Mouse (Mus musculus) kidney, postnatal 14 days (tissue): ENCODE results near the gene Kat6b.

Source experiments
- DNase-seq: peaks from one replicate; pipeline ENCODE4 v3.0.0; 2022; ENCODE audit warnings: mixed read lengths

The Kat6b gene

GRCm38 (mm10) chr14:21673100-21673499 is 191.9 kb downstream of the Kat6b start:
- no peak for DNase-seq

DNA sequence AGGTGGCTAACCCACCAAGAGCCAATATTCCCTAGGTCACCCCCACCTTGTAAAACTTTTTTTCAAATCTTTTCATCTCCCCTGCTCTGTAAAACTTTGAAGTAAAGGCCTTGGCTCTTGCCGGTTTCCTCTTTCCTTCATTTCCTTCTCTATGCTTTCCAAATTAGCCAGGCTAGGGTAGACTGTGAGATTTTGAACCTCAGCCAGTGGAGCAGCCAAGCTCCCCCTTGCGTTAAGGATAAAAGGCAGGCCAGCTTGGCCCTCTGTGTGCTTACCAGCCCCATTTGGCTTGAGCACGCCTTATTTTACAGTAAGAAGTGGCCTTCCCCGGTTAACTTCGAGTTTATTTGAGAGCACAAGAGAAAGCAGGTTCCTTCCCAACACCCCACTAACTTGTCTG is 193.2 kb downstream of the Kat6b start:
- DNase-seq, result no peak

- DNase-seq, result no peak
These were observed 195.0 kb downstream of the Kat6b start for GRCm38 (mm10) chr14:21676223-21676622.

DNA sequence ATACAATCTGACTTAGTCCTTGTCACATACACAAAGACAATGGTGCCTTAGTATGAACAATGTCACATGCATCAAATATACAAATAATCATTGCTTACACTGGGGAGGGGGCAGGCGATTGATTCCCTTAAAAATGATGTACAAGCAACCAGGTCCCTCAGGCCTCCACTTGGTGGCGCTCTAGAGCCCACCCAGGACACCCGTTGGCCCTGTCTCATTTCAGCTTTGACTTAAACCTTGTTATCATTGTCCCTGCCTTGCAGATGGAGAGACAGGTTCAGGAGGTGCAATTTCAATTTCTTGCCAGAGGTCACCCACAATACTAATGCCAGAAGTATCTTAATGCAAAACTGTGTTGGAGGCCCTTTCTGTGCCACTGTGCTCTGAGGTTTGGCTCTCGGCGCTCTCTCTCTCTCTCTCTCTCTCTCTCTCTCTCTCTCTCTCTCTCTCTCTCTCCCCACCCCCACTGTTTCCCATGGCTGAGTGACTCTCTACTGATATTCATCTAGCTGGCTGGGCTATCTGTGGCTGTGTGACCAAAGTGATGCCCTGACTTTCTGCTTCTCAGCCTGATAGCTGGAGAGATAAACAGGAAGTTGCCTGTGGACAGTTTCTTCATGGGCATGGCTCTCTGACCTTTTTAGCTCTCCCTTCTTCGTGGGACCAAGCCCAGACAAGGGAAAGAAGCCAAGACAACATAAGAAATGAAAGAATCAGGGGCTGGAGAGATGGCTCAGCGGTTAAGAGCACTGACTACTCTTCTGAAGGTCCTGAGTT is 197.5 kb downstream of the Kat6b start:
- peak; percentile 60 for DNase-seq

GRCm38 (mm10) chr14:21679631-21680201 is 198.5 kb downstream of the Kat6b start:
- peak; percentile 36 for DNase-seq

DNA sequence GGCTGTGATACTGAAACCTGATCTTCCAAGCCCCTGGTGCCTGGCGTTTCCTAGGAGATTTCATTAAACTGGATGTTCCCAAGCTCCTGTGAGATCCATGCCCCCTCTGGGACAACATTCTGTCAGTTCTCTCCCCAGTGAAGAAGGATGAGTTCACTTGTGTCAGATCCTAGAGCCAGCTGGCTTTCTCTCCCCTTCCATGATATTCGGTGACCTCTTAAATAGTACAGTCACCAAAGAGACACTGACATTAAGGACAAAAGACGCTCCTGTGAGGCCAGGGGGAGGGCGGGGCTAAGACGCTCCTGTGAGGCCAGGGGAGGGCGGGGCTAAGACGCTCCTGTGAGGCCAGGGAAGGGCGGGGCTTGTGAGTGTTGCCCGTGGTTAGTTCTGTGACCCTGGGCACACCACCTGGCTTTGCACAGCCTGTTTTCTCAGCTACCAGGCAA is 201.5 kb downstream of the Kat6b start:
- peak; percentile 78 for DNase-seq

DNA sequence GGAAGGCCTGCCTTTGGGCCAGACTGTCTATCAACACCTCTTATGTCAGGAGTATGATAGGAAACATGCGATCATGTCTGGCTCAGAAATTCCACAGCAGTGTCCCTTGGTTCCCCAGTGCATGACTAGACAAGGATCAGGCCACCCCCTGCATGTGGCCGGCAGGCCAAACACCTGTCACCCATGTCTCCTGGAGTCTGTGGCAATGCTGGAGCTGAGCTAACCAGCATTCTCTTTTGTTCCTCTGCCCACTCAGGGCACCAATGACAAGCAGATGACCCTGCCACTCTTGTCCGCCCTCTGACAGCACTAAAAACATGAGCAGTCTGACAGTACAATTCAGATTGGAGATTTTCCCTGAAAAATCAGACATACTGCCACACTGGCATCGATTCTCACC is 202.6 kb downstream of the Kat6b start:
- DNase-seq, result no peak

DNA sequence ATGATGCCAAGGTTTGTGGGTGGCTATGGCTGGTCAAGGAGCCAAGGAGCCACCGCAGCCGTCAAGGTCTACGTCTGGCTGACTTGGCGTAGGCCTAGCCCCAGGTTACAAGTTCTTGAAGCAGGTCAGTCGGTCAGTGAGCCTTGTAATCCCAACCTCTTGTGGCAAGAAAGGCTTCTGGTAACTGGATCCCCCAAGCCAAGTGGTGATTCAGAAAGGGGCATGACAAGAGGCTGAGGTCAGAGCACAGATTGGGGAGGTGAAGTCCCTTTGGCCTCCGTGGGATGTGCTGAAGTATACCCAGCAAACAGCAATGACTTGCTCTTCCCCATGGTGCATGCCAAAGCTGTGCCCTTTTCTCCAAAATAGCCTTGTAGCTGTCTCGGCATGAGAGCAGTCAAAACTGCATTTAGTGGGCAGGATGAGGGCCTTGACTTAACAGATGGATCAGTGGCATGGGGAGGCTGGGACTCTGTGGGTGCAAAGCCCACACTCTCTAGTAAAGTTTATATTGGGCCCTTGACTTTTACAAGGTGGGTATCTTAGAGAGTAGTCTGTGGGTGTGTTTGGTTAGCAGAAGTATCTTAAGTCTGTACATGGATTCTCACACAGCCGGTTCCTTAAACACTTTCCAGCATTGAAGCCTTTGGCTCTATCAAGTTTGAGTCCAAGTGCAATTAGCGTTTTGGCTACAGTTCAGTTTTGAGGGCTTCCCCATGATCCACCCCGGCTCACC is 204.3 kb downstream of the Kat6b start:
- no peak for DNase-seq

DNA sequence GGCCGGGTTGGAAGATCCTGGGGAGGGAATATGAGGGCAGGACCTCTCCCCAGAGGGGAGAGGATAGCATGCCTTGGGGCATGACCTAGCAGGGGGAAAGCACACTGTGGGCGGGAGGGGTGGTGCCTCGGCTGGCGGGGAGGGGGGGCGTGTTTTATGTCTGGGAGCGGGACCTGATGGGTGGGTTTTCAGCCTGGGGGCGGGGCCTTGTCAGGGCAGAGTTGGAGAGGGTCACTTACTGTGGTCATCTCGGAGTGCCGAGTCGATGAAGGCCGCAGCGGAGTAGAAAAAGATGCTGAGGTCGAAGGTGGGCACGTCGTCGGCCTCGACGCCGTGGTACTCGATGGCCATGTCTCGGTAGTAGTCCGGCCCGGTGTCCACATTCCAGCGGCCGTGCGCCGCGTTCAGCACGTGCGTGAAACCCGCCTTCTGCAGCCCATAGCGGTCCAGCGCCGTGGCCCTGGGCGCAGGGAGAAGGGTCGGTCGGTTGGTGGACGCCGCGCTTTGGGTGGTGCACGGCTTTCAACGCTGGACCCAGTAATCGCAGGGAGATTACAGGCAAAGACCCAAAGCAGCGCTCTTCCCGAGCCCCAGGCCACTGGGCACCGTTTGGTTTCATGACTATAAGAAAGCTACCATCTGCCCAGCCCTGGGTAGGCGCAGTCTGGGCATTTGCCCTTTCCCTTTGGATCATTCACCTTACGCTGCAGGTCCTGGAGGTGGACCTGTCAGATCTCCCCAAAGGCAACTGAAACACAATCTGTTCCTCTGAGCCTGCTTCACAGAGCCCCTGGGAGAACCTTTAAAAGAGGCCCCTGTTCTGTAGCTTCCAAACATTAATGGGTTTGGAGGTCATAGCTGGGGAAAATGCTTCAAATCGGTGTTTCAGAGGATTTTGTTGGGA is 205.4 kb downstream of the Kat6b start:
- no peak for DNase-seq

DNA sequence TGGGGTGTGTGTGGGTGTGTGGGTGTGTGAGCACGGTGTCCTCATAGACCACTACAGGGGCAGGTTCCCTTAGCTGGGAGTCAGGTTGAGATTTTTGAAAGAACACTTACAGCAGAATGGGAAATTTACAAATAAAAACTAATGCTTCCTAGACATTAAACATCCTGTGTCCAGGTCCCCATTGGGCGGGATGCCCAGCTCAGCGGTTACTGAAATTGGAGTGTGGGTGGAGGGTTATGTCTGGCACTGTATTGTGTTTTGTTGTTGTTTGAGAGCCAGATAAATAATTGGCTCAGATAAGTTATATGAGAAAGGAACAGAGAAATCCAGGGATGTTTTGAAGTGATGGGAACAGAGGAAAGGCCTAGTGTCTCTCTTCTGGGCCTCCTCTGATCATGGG is 209.8 kb downstream of the Kat6b start:
- DNase-seq, result no peak

DNA sequence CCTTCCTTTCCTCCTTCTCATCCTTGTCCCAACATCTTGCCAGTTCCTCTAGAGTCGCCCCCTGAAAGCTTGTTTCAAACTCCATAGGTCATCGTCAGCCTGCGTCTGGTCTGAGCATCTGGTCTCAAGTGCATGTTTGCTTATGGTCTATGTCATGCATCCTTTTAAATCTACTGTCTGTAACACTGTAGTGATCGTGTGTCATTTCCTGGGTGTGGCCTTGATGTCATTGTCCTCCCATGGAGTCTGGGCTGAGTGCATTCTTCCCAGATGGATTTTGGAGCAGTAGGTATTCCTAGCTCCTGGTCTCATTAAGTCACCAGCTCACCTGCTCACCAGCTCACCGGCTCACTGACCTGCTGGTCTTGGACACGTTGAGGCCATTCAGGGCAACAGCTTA is 213.8 kb downstream of the Kat6b start:
- DNase-seq, result no peak

DNA sequence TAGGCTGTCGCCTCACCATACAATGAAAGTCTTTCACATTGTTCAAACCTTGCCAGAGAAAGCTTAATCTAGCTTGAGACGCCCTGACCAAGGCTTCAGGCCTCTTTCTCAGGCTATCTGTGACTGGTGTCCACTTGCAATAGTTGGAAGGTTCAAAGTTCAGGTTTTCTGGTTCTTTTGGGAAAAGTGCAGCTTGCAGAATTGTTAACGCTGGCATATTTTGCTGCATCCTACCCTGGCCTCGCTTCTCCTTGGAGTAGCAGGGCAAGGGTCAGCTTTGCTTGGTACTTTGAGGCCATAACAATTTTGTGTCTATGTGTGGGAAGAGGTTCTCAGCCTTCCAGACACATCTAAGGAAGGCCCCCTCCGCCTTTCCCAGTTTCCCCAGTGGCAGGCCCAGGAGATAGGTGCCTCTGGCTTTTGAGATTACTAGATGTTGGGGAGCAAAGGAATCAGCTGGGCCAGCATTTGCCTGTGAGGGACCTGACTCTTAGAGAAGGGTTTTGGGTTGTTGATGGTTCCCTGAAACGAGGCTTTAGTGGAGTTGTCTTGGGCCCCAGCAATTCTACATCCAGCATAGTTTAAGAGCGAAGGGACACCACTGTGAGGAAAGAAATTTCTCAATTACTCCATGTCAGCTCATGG is 215.1 kb downstream of the Kat6b start:
- peak; percentile 50 for DNase-seq

GRCm38 (mm10) chr14:21702691-21703090 is 221.5 kb downstream of the Kat6b start:
- DNase-seq, result no peak

DNA sequence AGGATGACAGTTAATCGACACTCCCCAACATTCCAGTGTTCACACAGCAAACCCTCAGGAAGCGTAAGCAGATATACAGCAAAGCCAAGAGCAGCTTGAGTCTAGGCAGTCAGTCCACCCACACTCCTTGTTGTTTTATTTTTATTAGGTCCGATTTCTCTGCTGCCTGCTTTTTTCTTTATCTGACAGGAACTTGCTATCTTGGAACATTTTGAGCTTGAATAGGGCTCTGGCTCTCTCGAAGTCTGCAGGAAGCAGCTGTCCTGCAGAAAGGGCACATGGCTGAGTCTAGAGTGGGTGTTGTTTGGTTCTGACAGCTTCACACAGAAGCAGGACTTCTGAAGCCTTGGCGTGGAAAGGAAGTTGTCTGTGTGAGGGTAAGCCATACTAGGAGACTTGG is 222.0 kb downstream of the Kat6b start:
- peak; percentile 49 for DNase-seq

GRCm38 (mm10) chr14:21705462-21705861 is 224.2 kb downstream of the Kat6b start:
- no peak for DNase-seq

GRCm38 (mm10) chr14:21706759-21707571 is 225.7 kb downstream of the Kat6b start:
- DNase-seq, result no peak

DNA sequence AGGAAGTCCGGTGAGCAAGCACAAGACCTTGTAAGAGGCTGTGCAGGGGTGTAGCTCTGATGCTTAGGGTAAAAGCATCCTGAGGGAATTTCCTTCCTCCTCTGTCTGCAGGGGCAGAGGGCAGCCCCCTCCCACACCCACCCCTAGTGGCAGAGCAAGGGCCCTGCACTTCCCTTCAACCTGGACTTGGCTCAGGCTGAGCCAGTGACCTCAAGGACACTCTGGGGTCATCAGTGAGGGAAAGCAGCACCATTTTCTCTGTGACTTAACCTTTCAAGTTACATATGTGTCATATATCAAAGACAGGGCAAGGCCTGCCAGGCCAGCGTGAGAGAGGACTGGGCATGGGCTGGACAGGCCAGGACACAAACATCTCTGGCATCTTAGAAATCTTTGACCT is 228.3 kb downstream of the Kat6b start:
- no peak for DNase-seq

DNA sequence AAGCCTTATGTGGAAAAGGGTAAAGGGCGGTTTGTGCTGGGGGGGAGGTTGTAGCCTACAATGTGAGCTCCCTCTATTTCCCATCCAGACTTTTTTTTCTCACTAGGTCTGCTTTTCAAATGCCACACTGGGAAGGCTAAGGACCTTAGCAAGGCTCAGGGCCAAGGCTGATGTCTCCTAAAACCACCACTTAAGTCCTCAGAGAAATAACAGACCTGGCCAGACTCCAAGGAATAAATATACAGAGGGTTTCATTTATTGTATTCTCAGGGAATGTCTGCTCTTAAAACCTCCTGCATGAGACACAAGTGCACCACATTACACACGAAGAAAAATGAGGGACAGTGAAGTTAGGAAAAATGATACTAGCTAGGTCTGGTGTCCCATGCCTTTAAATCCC is 230.0 kb downstream of the Kat6b start:
- DNase-seq, result no peak

DNA sequence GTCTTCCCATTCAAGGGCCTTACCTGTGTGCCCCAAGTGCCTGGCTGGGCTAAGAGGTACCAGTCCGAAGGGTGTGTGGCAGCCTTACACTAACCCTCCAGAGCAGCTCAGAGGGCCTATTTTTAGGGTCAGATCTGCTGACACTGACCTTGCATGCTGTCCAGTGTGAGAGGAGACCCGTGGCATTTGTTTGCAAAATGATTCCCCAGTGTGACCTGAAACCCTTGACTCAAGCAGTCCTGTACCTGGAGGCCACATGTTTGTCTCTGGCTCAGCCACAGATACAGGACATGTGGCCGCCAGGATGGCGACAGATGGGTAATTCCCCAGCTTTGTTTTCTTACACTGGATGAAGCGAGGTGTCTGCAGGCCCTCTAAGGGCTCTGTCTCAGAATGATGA is 233.3 kb downstream of the Kat6b start, which contains the start of gene Dupd1:
Gene Dupd1 (minus strand): TSS at position 91 of the 400 bp plus-strand sequence.
- no peak for DNase-seq

DNA sequence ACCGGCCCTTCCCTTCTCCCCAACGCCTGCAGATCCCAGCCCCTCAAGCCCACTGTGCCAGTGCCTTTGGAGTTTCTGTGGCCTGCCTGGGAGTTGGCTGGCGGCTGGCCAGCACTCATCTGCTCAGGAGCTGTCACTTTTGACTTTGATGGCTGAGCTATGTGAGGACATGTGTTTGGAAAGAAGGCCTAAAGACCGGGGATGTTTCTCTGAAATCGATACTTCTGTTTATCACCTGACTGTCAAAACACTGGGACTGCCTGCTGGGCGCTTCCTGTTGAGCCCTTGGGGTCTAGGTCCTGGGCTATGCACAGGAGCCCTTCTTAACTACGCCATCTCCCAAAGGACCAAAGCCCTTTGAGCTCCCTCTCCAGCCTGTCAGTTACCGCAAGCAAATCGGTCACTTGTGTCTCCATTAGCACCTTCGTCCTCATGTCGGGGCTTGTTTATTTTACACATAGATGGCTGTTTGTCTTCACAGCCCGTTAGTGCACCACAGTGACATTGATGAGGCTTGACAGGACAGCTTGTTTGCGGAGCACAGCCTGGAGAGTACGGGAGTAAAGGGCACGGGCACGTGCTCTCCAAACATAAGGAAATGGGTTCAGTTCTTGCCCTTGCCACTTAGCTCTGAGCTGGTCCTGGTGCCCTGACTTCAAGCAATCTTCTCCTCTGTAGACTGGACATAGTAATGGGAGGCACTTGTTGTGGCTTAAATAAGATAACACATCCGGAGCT is 238.6 kb downstream of the Kat6b start:
- DNase-seq, result no peak
